Mouse (Mus musculus) heart, embryonic 10.5 days (tissue): ENCODE measurements around the gene Zfp709. TPM values are rescaled to one million over a fixed set of nuclear protein-coding genes. Genes with fewer than 3 reads are reported as not detected.
A peak's percentile ranks its signal among the peaks of the same experiment; 100 is the strongest.
"Not testable (repeated sequence)": the region's sequence is repeated elsewhere in the genome, so short reads cannot be mapped to it uniquely, and the experiment has no call there.

Experiments
- DNase-seq: peaks from one replicate; pipeline ENCODE4 v3.0.0-alpha.2; 2017; ENCODE audit warnings: low spot score
- H3K27ac ChIP-seq: fragments of 300-500 bp; sonication (generic); 2 replicates; pipeline ENCODE4 v1.5.1; 2016; ENCODE audit warnings: mild to moderate bottlenecking
- H3K27me3 ChIP-seq: fragments of 300-500 bp; sonication (generic); 2 replicates; pipeline ENCODE4 v1.6.1; 2016; ENCODE audit warnings: mild to moderate bottlenecking; ENCODE audit not compliant: poor library complexity, insufficient read depth, severe bottlenecking
- H3K36me3 ChIP-seq: fragments of 300-500 bp; sonication (generic); 2 replicates; pipeline ENCODE4 v1.6.1; 2016; ENCODE audit warnings: mild to moderate bottlenecking, moderate library complexity
- H3K4me1 ChIP-seq: fragments of 300-500 bp; sonication (generic); 2 replicates; pipeline ENCODE4 v1.6.1; 2016; ENCODE audit warnings: mild to moderate bottlenecking
- H3K4me3 ChIP-seq: fragments of 300-500 bp; sonication (generic); 2 replicates; pipeline ENCODE4 v1.5.1; 2016; ENCODE audit warnings: mild to moderate bottlenecking, moderate library complexity
- H3K9me3 ChIP-seq: fragments of 300-500 bp; sonication (generic); 2 replicates; pipeline ENCODE4 v1.6.1; 2016; ENCODE audit warnings: mild to moderate bottlenecking, moderate library complexity
- WGBS: fragments of 180-500 bp; shearing (Covaris S2); methylation state at CpG from one replicate; pipeline ENCODE4 v1.1.7; 2016; 5-methylcytosine and 5-hydroxymethylcytosine counted together
- polyA plus RNA-seq: library from polyadenylated mRNA; unstranded; fragments of >200 nt; fragmentation: Nextera tagmentation; extraction: Ambion mirVana; gene quantifications from 2 replicates; pipeline ENCODE4 v1.2.1, GENCODE M21; 2016

Zfp709 gene
- polyA plus RNA-seq: 5.1 and 5.2 TPM in 2 replicates

- no peaks in the 10 kb centered on the region; the same call in 1 of the 2 replicates for H3K27me3 ChIP-seq
- H3K9me3 ChIP-seq: peaks cover 13% of the 10 kb centered on the region
- peaks cover 27% of the 10 kb centered on the region for H3K36me3 ChIP-seq
- H3K27ac ChIP-seq: peak within 1 kb of the TSS; percentile 94
- H3K4me3 ChIP-seq: peak within 1 kb of the TSS; percentile 79
- 6% methylated on average over 45 of the region's 45 CpGs for WGBS
- DNase-seq: peak; percentile 90
- H3K4me1 ChIP-seq: no peaks in the 10 kb centered on the region
Measured at GRCm38 (mm10) chr8:71881618-71882274, at the start of gene Zfp709. TSS of gene Zfp709 (plus strand) at chr8:71882019.

GRCm38 (mm10) chr8:71838207-71838606 lies 43.6 kb upstream of the Zfp709 start:
- not testable (repeated sequence) for H3K36me3 ChIP-seq, H3K4me3 ChIP-seq, H3K27me3 ChIP-seq, H3K4me1 ChIP-seq, H3K27ac ChIP-seq, H3K9me3 ChIP-seq
- DNase-seq: peak; percentile 76
- 77% methylated on average over 4 of the region's 4 CpGs for WGBS

- H3K9me3 ChIP-seq, H3K27me3 ChIP-seq, H3K4me3 ChIP-seq, H3K27ac ChIP-seq, H3K4me1 ChIP-seq, H3K36me3 ChIP-seq: not testable (repeated sequence)
- 77% methylated on average over 3 of the region's 3 CpGs for WGBS
- DNase-seq: peak; percentile 74
Measured at GRCm38 (mm10) chr8:71841201-71841817, 40.5 kb upstream of the Zfp709 start.

GRCm38 (mm10) chr8:71842476-71842875 lies 39.3 kb upstream of the Zfp709 start:
- peak; percentile 61 for DNase-seq
- not testable (repeated sequence) for H3K4me3 ChIP-seq, H3K4me1 ChIP-seq, H3K36me3 ChIP-seq, H3K9me3 ChIP-seq, H3K27ac ChIP-seq, H3K27me3 ChIP-seq
- 66% methylated on average over 2 of the region's 2 CpGs for WGBS

GRCm38 (mm10) chr8:71844453-71844852 lies 37.4 kb upstream of the Zfp709 start:
- not testable (repeated sequence) for H3K36me3 ChIP-seq, H3K9me3 ChIP-seq, H3K4me1 ChIP-seq, H3K4me3 ChIP-seq, DNase-seq, H3K27ac ChIP-seq, H3K27me3 ChIP-seq
- 67% methylated on average over 1 of the region's 1 CpGs for WGBS

- not testable (repeated sequence) for H3K4me1 ChIP-seq, H3K27ac ChIP-seq, H3K27me3 ChIP-seq, H3K4me3 ChIP-seq, H3K9me3 ChIP-seq, H3K36me3 ChIP-seq, DNase-seq
- WGBS: 78% methylated on average over 1 of the region's 1 CpGs
Measured at GRCm38 (mm10) chr8:71845993-71846483, 35.8 kb upstream of the Zfp709 start.

GRCm38 (mm10) chr8:71846745-71847144 lies 35.1 kb upstream of the Zfp709 start:
- not testable (repeated sequence) for H3K27ac ChIP-seq, H3K27me3 ChIP-seq
- WGBS: 78% methylated on average over 2 of the region's 2 CpGs

GRCm38 (mm10) chr8:71851014-71851413 lies 30.8 kb upstream of the Zfp709 start:
- H3K27ac ChIP-seq, H3K36me3 ChIP-seq, H3K27me3 ChIP-seq, H3K4me1 ChIP-seq, H3K9me3 ChIP-seq, H3K4me3 ChIP-seq, DNase-seq: not testable (repeated sequence)
- WGBS: 70% methylated on average over 1 of the region's 1 CpGs

More at GRCm38 (mm10) chr8:71846745-71847144, 35.1 kb upstream of the Zfp709 start:
- H3K4me3 ChIP-seq, H3K4me1 ChIP-seq, H3K36me3 ChIP-seq, H3K9me3 ChIP-seq: not testable (repeated sequence)
- peak; percentile 74 for DNase-seq

GRCm38 (mm10) chr8:71853360-71853759 lies 28.5 kb upstream of the Zfp709 start:
- H3K27ac ChIP-seq, H3K4me3 ChIP-seq, H3K27me3 ChIP-seq, H3K9me3 ChIP-seq, DNase-seq, H3K4me1 ChIP-seq, H3K36me3 ChIP-seq: not testable (repeated sequence)

- DNase-seq, H3K27ac ChIP-seq, H3K36me3 ChIP-seq, H3K9me3 ChIP-seq, H3K4me1 ChIP-seq, H3K4me3 ChIP-seq, H3K27me3 ChIP-seq: not testable (repeated sequence)
- 70% methylated on average over 9 of the region's 10 CpGs for WGBS
Measured at GRCm38 (mm10) chr8:71856630-71857328, 25.0 kb upstream of the Zfp709 start.

GRCm38 (mm10) chr8:71857364-71857763 lies 24.5 kb upstream of the Zfp709 start:
- not testable (repeated sequence) for H3K4me3 ChIP-seq, H3K36me3 ChIP-seq, H3K9me3 ChIP-seq, H3K4me1 ChIP-seq, H3K27me3 ChIP-seq, H3K27ac ChIP-seq
- WGBS: 74% methylated on average over 2 of the region's 2 CpGs
- DNase-seq: peak; percentile 74

- not testable (repeated sequence) for DNase-seq, H3K36me3 ChIP-seq, H3K9me3 ChIP-seq, H3K27me3 ChIP-seq, H3K4me1 ChIP-seq, H3K4me3 ChIP-seq, H3K27ac ChIP-seq
- WGBS: 68% methylated on average over 1 of the region's 1 CpGs
Measured at GRCm38 (mm10) chr8:71861551-71861950, 20.3 kb upstream of the Zfp709 start.

GRCm38 (mm10) chr8:71862038-71862437 lies 19.8 kb upstream of the Zfp709 start:
- not testable (repeated sequence) for H3K4me3 ChIP-seq, DNase-seq, H3K27me3 ChIP-seq, H3K36me3 ChIP-seq, H3K4me1 ChIP-seq, H3K9me3 ChIP-seq, H3K27ac ChIP-seq
